Mouse (Mus musculus) cortical plate, adult 2 months (tissue): ENCODE data around the gene Dst.

Experiments used
- CTCF ChIP-seq: fragments of 200-500 bp; IDR thresholded peaks from 2 replicates; pipeline ENCODE4 v1.5.1; 2011; ENCODE audit warnings: mild to moderate bottlenecking, control low read depth, low read length; ENCODE audit not compliant: insufficient read depth; ENCODE audit errors: extremely low read depth
- POLR2A ChIP-seq: fragments of 200-500 bp; IDR thresholded peaks from 2 replicates; pipeline ENCODE4 v1.6.1; 2011; ENCODE audit warnings: mild to moderate bottlenecking, low read length, control low read depth; ENCODE audit not compliant: insufficient read depth; ENCODE audit errors: extremely low read depth

- TF ChIP-seq POLR2A (no peak), CTCF (no peak)
These were observed 161.7 kb downstream of the Dst start for GRCm38 (mm10) chr1:34069514-34070290.
